Mouse (Mus musculus) C2C12 (cell line): ENCODE measurements around the gene Gcc2.

Experiments
- CEBPB ChIP-seq: IDR thresholded peaks from one replicate; pipeline ENCODE4 v1.6.1; 2011; ENCODE audit warnings: low read depth, mild to moderate bottlenecking, control low read depth, moderate library complexity
- CTCF ChIP-seq: IDR thresholded peaks from one replicate; pipeline ENCODE4 v1.5.1; 2011; ENCODE audit not compliant: control insufficient read depth, insufficient read depth, insufficient read length
- FOSL1 ChIP-seq: IDR thresholded peaks from one replicate; pipeline ENCODE4 v1.8.0; 2011; ENCODE audit warnings: mild to moderate bottlenecking, low read length; ENCODE audit not compliant: poor library complexity, insufficient read depth, severe bottlenecking
- MAX ChIP-seq: IDR thresholded peaks from one replicate; pipeline ENCODE4 v1.6.1; 2011; ENCODE audit warnings: mild to moderate bottlenecking, control low read depth
- MYOG ChIP-seq: IDR thresholded peaks from one replicate; pipeline ENCODE4 v1.6.1; 2011; ENCODE audit not compliant: control insufficient read depth, insufficient read length; ENCODE audit errors: extremely low read depth
- USF1 ChIP-seq: IDR thresholded peaks from one replicate; pipeline ENCODE4 v1.6.1; 2011; ENCODE audit warnings: low read depth, mild to moderate bottlenecking, control low read depth, moderate library complexity

GRCm38 (mm10) chr10:58326271-58326670 lies 71.0 kb downstream of the Gcc2 start:
- TF ChIP-seq CTCF (no peak), MYOG (no peak), CEBPB (no peak), USF1 (no peak), MAX (no peak), FOSL1 (no peak)
